Comparison of ENCODE assay signal across 7 mouse cellular contexts in genomic region chr5:137747326-137747961, GRCm38 (mm10). TPM values are rescaled to one million over a fixed set of nuclear protein-coding genes. Genes with fewer than 3 reads are reported as not detected.
A peak's percentile ranks its signal among the peaks of the same experiment; 100 is the strongest.
DNase-seq lines count a peak whose midpoint lies in the region; ATAC-seq and TF ChIP-seq lines count a peak whose summit lies in the region.

No protein-coding gene starts in this region.

- peak; percentile 45 for TF ChIP-seq CTCF in ES-Bruce4 (IDR thresholded peaks at IDR 0.05; ENCODE audit: low read depth, low read length)

- 7% methylated on average over 21 of the region's 26 CpGs for WGBS in hindbrain, embryonic 11.5 days
- WGBS in liver, embryonic 11.5 days = 4% methylated on average over 26 of the region's 26 CpGs

- peak overlapping the region; percentile 76 for H3ac ChIP-seq in myocyte (ENCODE audit: control insufficient read depth, insufficient read length)

- no peaks in the 10 kb centered on the region for H3K27me3 ChIP-seq in ES-Bruce4 (ENCODE audit: control insufficient read depth, insufficient read depth, low read length, poor library complexity, severe bottlenecking)
- H3K27me3 ChIP-seq in hindbrain, embryonic 11.5 days (ENCODE audit: control insufficient read depth, insufficient read depth, low read length) = no peaks in the 10 kb centered on the region
- no peaks in the 10 kb centered on the region for H3K27me3 ChIP-seq in liver, embryonic 11.5 days (replicated peaks; ENCODE audit: control insufficient read depth, insufficient read depth, low read length)
- H3K27me3 ChIP-seq in myocyte (ENCODE audit: control insufficient read depth, insufficient read depth, insufficient read length) = no peaks in the 10 kb centered on the region

- H3K4me2 ChIP-seq in hindbrain, embryonic 11.5 days (replicated peaks; ENCODE audit: low read depth, low read length) = peak overlapping the region; percentile 99
- peak overlapping the region; percentile 100 for H3K4me2 ChIP-seq in liver, embryonic 11.5 days
- H3K4me2 ChIP-seq in myocyte (ENCODE audit: low read depth) = peak overlapping the region; percentile 94

- no peaks in the 10 kb centered on the region for H3K36me3 ChIP-seq in ES-Bruce4 (ENCODE audit: control insufficient read depth, insufficient read depth, low read length, poor library complexity, severe bottlenecking)
- H3K36me3 ChIP-seq in hindbrain, embryonic 11.5 days (ENCODE audit: control insufficient read depth, insufficient read depth, low read length) = no peaks in the 10 kb centered on the region; the same call in 1 of the 2 replicates
- peaks cover 15% of the 10 kb centered on the region for H3K36me3 ChIP-seq in liver, embryonic 11.5 days (ENCODE audit: control insufficient read depth, insufficient read depth, low read length)
- peaks cover 5% of the 10 kb centered on the region for H3K36me3 ChIP-seq in myocyte (ENCODE audit: control insufficient read depth, insufficient read depth)

- peak overlapping the region; percentile 62 for H3K9ac ChIP-seq in ES-Bruce4 (ENCODE audit: low read depth, poor library complexity, severe bottlenecking)
- peak overlapping the region; percentile 78 for H3K9ac ChIP-seq in hindbrain, embryonic 11.5 days (ENCODE audit: low read depth, low read length)
- peak overlapping the region; percentile 95 for H3K9ac ChIP-seq in liver, embryonic 11.5 days (ENCODE audit: low read depth, low read length)

- peaks cover 13% of the 10 kb centered on the region for H3K4me1 ChIP-seq in ES-Bruce4 (ENCODE audit: control insufficient read depth, insufficient read depth, low read length)
- H3K4me1 ChIP-seq in hindbrain, embryonic 11.5 days (replicated peaks; ENCODE audit: control insufficient read depth, insufficient read depth, low read length) = peaks cover 5% of the 10 kb centered on the region
- peaks cover 30% of the 10 kb centered on the region for H3K4me1 ChIP-seq in liver, embryonic 11.5 days (replicated peaks; ENCODE audit: control insufficient read depth, insufficient read depth, low read length)

- peak overlapping the region; percentile 77 for H3K4me3 ChIP-seq in ES-Bruce4 (ENCODE audit: low read depth, low read length)
- H3K4me3 ChIP-seq in hindbrain, embryonic 11.5 days (ENCODE audit: low read depth, low read length) = peak overlapping the region; percentile 43
- H3K4me3 ChIP-seq in liver, embryonic 11.5 days (ENCODE audit: low read depth, low read length) = peak overlapping the region; percentile 92
- peak overlapping the region; percentile 97 for H3K4me3 ChIP-seq in myocyte

- peak; percentile 48 to 73 for DNase-seq in adrenal gland, postnatal 36 days
- DNase-seq in hindbrain, embryonic 11.5 days (ENCODE audit: low spot score) = no peak
- peak; percentile 65 for DNase-seq in liver, embryonic 11.5 days (ENCODE audit: low spot score)
- peak; percentile 88 for DNase-seq in thymus, postnatal 4 days

- H3K9me3 ChIP-seq in ES-Bruce4 (replicated peaks; ENCODE audit: control insufficient read depth, insufficient read depth, low read length, poor library complexity, severe bottlenecking) = no peaks in the 10 kb centered on the region
- no peaks in the 10 kb centered on the region for H3K9me3 ChIP-seq in hindbrain, embryonic 11.5 days (ENCODE audit: control insufficient read depth, low read length)
- H3K9me3 ChIP-seq in liver, embryonic 11.5 days (ENCODE audit: control insufficient read depth, low read length) = no peaks in the 10 kb centered on the region

- TF ChIP-seq POLR2A in ES-Bruce4 (IDR thresholded peaks at IDR 0.05; ENCODE audit: insufficient read depth, low read length) (no peak), myocyte (IDR thresholded peaks at IDR 0.05; ENCODE audit: insufficient read length, low read depth) (no peak)

- peak; percentile 51 for ATAC-seq in erythroblast, adult 5-6 weeks (replicated peaks; ENCODE audit: low FRiP score, poor library complexity, severe bottlenecking)
- ATAC-seq in hindbrain, embryonic 11.5 days (ENCODE audit: low FRiP score) = no peak
- ATAC-seq in liver, embryonic 11.5 days (replicated peaks; ENCODE audit: low FRiP score) = peak; percentile 35; the same call in 1 of the 2 replicates

- no peak overlapping the region for H3K27ac ChIP-seq in ES-Bruce4 (ENCODE audit: insufficient read depth, low read length)
- H3K27ac ChIP-seq in hindbrain, embryonic 11.5 days (ENCODE audit: low read depth, low read length) = peak overlapping the region; percentile 84
- H3K27ac ChIP-seq in liver, embryonic 11.5 days (ENCODE audit: low read depth, low read length) = peak overlapping the region; percentile 97

- peaks cover 27% of the 10 kb centered on the region for H3K79me2 ChIP-seq in myocyte (ENCODE audit: control insufficient read depth, insufficient read depth)

- no peak for TF ChIP-seq EP300 in ES-Bruce4 (IDR thresholded peaks at IDR 0.05; ENCODE audit: insufficient read depth, low read depth, low read length)

TF ChIP-seq in myocyte, 11 proteins besides CTCF, POLR2A, EP300 and RAD21:
- no peak for TF ChIP-seq MYOD1 (IDR thresholded peaks at IDR 0.05; ENCODE audit: control insufficient read depth in 1 of 3, insufficient read length in 2 of 3, low read depth in 2 of 3)
- no peak for TF ChIP-seq POLR2AphosphoS2 (IDR thresholded peaks at IDR 0.05; ENCODE audit: insufficient read length, low read depth)
- TF ChIP-seq E2F4 (IDR thresholded peaks at IDR 0.05; ENCODE audit: insufficient read depth) = no peak
- no peak for TF ChIP-seq USF1 (IDR thresholded peaks at IDR 0.05; ENCODE audit: low read depth)

RNA-seq across cellular contexts. Expression of gene Tsc22d4, which starts 1.9 kb away (rescaled TPM):
- polyA plus RNA-seq in ES-Bruce4 (2011; ENCODE audit: insufficient read depth, insufficient read length, low read depth, missing spikeins) (47.7 and 53.3 TPM in 2 replicates), myocyte (2012; fragmentation: generic; extraction: Trizol) (48.1 TPM)
- 10 to 100 TPM; 79.5 to 84.6 TPM for total RNA-seq in adrenal gland, postnatal 36 days (2021)
- total RNA-seq in erythroblast, adult 5-6 weeks (2015; ENCODE audit: low replicate concordance) = 24.5 and 44.6 TPM in 2 replicates
- 69.5 and 76.3 TPM in 2 replicates for total RNA-seq in erythroblast, adult 5-6 weeks (2017; ENCODE audit: low replicate concordance)
- 56.4 and 64.0 TPM in 2 replicates for polyA plus RNA-seq in hindbrain, embryonic 11.5 days (2014; fragmentation: Nextera tagmentation; extraction: Ambion mirVana)
- 129 and 134 TPM in 2 replicates for polyA plus RNA-seq in liver, embryonic 11.5 days (2014; fragmentation: Nextera tagmentation; extraction: Ambion mirVana)

RNA-seq across cellular contexts. Expression of gene Nyap1, which starts 6.0 kb away (rescaled TPM):
- polyA plus RNA-seq in ES-Bruce4 (2011; ENCODE audit: insufficient read depth, insufficient read length, low read depth, missing spikeins) = 12.4 and 13.0 TPM in 2 replicates
- total RNA-seq in adrenal gland, postnatal 36 days (2021) = 1 to 10 TPM; 3.1 to 3.2 TPM
- total RNA-seq in erythroblast, adult 5-6 weeks (2015; ENCODE audit: low replicate concordance) = 0.38 TPM in 1 of 2 replicates, not detected in the other
- 0.84 and 1.4 TPM in 2 replicates for total RNA-seq in erythroblast, adult 5-6 weeks (2017; ENCODE audit: low replicate concordance)
- 2.9 and 5.3 TPM in 2 replicates for polyA plus RNA-seq in hindbrain, embryonic 11.5 days (2014; fragmentation: Nextera tagmentation; extraction: Ambion mirVana)
- 0.39 and 0.43 TPM in 2 replicates for polyA plus RNA-seq in liver, embryonic 11.5 days (2014; fragmentation: Nextera tagmentation; extraction: Ambion mirVana)
- polyA plus RNA-seq in myocyte (2012; fragmentation: generic; extraction: Trizol) = 2.7 TPM

RNA-seq across cellular contexts. Expression of gene Ppp1r35, which starts 31.2 kb away (rescaled TPM):
- 30.3 and 35.4 TPM in 2 replicates for polyA plus RNA-seq in ES-Bruce4 (2011; ENCODE audit: insufficient read depth, insufficient read length, low read depth, missing spikeins)
- 10 to 100 TPM; 24.6 to 28.4 TPM for total RNA-seq in adrenal gland, postnatal 36 days (2021)
- 6.5 and 24.2 TPM in 2 replicates for total RNA-seq in erythroblast, adult 5-6 weeks (2015; ENCODE audit: low replicate concordance)
- 6.4 and 12.0 TPM in 2 replicates for total RNA-seq in erythroblast, adult 5-6 weeks (2017; ENCODE audit: low replicate concordance)
- 64.9 and 78.4 TPM in 2 replicates for polyA plus RNA-seq in hindbrain, embryonic 11.5 days (2014; fragmentation: Nextera tagmentation; extraction: Ambion mirVana)
- polyA plus RNA-seq in liver, embryonic 11.5 days (2014; fragmentation: Nextera tagmentation; extraction: Ambion mirVana) = 49.4 and 55.0 TPM in 2 replicates
- polyA plus RNA-seq in myocyte (2012; fragmentation: generic; extraction: Trizol) = 40.4 TPM

RNA-seq across cellular contexts. Expression of gene Mepce, which starts 40.0 kb away (rescaled TPM):
- polyA plus RNA-seq in ES-Bruce4 (2011; ENCODE audit: insufficient read depth, insufficient read length, low read depth, missing spikeins) = 21.6 and 24.8 TPM in 2 replicates
- 10 to 100 TPM; 52.0 to 56.4 TPM for total RNA-seq in adrenal gland, postnatal 36 days (2021)
- total RNA-seq in erythroblast, adult 5-6 weeks (2015; ENCODE audit: low replicate concordance) = 7.7 and 11.7 TPM in 2 replicates
- 4.8 and 14.4 TPM in 2 replicates for total RNA-seq in erythroblast, adult 5-6 weeks (2017; ENCODE audit: low replicate concordance)
- 9.9 and 14.9 TPM in 2 replicates for polyA plus RNA-seq in hindbrain, embryonic 11.5 days (2014; fragmentation: Nextera tagmentation; extraction: Ambion mirVana)
- polyA plus RNA-seq in liver, embryonic 11.5 days (2014; fragmentation: Nextera tagmentation; extraction: Ambion mirVana) = 9.3 and 11.1 TPM in 2 replicates
- 34.4 TPM for polyA plus RNA-seq in myocyte (2012; fragmentation: generic; extraction: Trizol)

RNA-seq across cellular contexts. Expression of gene Zcwpw1, which starts 40.2 kb away (rescaled TPM):
- 15.0 and 15.5 TPM in 2 replicates for polyA plus RNA-seq in ES-Bruce4 (2011; ENCODE audit: insufficient read depth, insufficient read length, low read depth, missing spikeins)
- total RNA-seq in adrenal gland, postnatal 36 days (2021) = 1 to 10 TPM; 2.3 to 3.0 TPM
- 1.7 and 9.2 TPM in 2 replicates for total RNA-seq in erythroblast, adult 5-6 weeks (2015; ENCODE audit: low replicate concordance)
- total RNA-seq in erythroblast, adult 5-6 weeks (2017; ENCODE audit: low replicate concordance) = 5.5 and 6.1 TPM in 2 replicates
- 13.5 and 17.2 TPM in 2 replicates for polyA plus RNA-seq in hindbrain, embryonic 11.5 days (2014; fragmentation: Nextera tagmentation; extraction: Ambion mirVana)
- 10.2 and 13.1 TPM in 2 replicates for polyA plus RNA-seq in liver, embryonic 11.5 days (2014; fragmentation: Nextera tagmentation; extraction: Ambion mirVana)
- 2.2 TPM for polyA plus RNA-seq in myocyte (2012; fragmentation: generic; extraction: Trizol)

Comparison
In these comparisons a context has a peak if more than half of its experiments do, and no peak if none do; other contexts are left out.
1. H3K4me3 ChIP-seq: peak in every context shown above with its lines; median percentile 97 in myocyte; 92 in liver, embryonic 11.5 days; 77 in ES-Bruce4; 43 in hindbrain, embryonic 11.5 days.